Mouse (Mus musculus) adrenal gland, postnatal 25 days (tissue): Measurements from ENCODE around the gene Actr3. TPM values are rescaled to one million over a fixed set of nuclear protein-coding genes. Genes with fewer than 3 reads are reported as not detected.
"Not testable (repeated sequence)": the region's sequence is repeated elsewhere in the genome, so short reads cannot be mapped to it uniquely, and the experiment has no call there.

Experiments
- DNase-seq: peaks from one replicate; pipeline ENCODE4 v3.0.0; 2021; ENCODE audit warnings: mixed read lengths
- total RNA-seq: library from RNA; stranded (reverse); gene quantifications from 2 replicates; pipeline ENCODE4 v1.2.3, GENCODE M21; 2021

Gene Actr3
- total RNA-seq, 1 experiment from 2014 or later, result 164 TPM

GRCm38 (mm10) chr1:125438826-125439225, 3.3 kb upstream of the Actr3 start:
- DNase-seq, result no peak

GRCm38 (mm10) chr1:125437927-125438326, 2.4 kb upstream of the Actr3 start:
- DNase-seq, result no peak

- DNase-seq, result no peak
Observed at GRCm38 (mm10) chr1:125437161-125437560, 1.6 kb upstream of the Actr3 start.

DNA sequence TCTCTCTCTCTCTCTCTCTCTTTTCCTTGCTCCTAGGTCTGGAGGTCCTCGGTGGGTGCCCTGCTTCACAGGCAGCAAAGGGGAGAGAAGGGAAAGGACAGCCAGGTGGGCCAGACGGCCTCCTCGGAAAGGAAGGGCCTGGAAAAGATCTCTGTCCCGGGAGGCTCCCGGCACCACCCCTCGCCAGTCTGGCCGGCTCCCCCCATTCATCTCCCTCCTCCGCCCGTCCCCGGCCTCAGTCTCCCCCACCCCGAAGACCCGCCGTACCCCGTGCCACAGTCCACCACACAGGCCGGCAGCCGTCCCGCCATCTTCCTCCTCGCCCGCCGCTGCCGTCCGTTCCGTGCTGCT, 534 bp downstream of the Actr3 start:
- DNase-seq, result no peak

DNA sequence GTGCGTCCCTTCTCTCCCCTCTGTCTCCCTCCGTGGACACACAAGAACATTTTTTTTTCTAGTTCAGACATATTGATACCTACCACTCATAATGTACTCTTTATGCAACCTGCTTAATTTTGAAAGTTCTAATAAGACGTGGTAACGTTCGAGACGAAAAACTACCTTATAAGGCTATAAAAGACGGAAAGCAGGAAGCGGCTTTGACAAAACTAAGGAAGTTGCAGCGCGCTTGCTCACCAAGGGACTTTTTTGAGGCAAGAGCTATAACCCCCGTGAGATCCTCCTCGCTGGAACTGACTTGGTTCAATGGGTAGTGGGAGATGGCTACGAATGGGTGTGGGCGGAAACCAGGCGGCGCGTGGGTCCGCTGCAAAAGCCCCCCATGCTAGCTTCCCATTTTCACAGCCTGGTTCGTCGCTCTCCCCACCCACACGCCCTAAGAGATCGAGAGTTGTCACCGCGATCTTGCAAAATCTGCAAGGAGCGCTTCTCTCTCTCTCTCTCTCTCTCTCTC, 984 bp downstream of the Actr3 start:
- peak; percentile 42 for DNase-seq

GRCm38 (mm10) chr1:125431286-125431685, 4.2 kb downstream of the Actr3 start:
- DNase-seq, result no peak

DNA sequence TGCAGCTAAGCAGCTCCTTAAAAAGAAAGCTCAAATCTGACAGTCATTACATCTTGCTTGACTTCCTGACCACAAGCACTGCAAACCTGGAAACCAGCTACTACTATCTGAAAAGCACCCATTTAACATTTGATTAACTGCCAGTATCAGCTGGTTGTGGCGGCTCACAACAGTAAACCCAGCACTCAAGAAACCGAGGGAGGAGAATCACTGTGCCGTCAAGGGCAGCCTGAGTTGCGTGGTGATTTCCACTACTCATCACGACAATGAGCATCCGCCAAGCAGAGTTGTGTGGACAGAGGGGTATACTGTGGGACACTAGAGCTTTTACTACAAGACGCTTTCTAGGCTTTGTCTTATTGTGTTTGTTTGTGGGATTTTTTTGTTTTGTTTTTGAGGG, 4.8 kb downstream of the Actr3 start:
- no peak for DNase-seq

DNA sequence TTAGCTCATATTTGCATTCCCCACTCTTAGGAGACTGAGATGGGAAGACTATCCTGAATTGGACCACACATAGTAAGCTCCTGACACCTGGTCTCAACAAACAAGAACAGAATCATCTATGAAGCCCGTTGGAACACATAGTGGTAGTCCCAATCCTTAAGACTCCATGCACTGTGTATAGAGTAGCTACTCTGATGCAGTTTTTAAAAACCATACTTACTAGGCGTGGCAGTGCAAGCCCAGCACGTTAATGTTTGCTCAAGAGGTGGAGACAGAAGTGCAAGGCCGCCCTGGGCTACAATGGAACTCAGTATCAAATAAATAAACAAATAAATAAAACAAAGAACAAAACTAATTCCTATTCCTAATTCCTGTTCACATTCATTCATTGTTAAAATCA, 5.5 kb downstream of the Actr3 start:
- no peak for DNase-seq

GRCm38 (mm10) chr1:125428315-125428714, 7.2 kb downstream of the Actr3 start:
- no peak for DNase-seq

GRCm38 (mm10) chr1:125426387-125427045, 9.0 kb downstream of the Actr3 start:
- DNase-seq, result no peak

- DNase-seq, result no peak
Observed at GRCm38 (mm10) chr1:125419906-125420305, 15.6 kb downstream of the Actr3 start.

DNA sequence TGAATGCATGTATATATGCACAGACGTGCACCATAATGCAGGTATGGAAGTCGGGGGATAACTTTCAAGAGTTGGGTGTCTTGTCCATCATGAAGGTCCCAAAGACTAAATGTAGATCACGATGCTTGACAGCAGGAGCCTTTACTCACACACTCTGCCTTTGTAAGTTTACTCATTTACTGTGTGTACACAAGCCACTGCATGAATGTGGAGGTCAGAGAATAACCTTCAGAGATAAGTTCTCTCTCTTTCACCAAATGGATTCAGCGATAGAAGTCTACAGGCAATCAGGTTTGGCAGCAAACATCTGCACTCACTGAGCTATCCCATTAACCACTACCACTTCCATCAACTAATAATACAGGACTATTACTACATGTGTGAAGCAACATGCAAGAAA, 16.8 kb downstream of the Actr3 start:
- no peak for DNase-seq

GRCm38 (mm10) chr1:125407220-125407619, 28.3 kb downstream of the Actr3 start:
- no peak for DNase-seq

DNA sequence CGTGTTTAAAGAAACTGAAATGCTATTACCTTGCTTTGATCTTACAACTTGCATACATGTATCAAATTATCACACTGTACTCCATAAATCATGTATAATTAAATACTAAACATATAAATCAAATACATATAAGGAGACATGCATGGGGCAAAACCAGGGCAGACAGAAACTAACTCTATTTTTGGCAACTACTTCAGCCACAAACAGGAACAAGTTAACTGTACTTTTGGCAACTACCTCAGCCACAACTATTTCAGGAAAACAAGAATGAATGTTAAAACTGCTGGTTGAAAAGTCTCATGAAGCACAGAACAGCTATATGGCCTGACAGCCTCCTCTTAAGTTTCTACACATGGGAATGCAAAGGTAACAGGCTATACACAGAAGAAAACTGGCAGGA, 40.1 kb downstream of the Actr3 start:
- DNase-seq, result no peak

DNA sequence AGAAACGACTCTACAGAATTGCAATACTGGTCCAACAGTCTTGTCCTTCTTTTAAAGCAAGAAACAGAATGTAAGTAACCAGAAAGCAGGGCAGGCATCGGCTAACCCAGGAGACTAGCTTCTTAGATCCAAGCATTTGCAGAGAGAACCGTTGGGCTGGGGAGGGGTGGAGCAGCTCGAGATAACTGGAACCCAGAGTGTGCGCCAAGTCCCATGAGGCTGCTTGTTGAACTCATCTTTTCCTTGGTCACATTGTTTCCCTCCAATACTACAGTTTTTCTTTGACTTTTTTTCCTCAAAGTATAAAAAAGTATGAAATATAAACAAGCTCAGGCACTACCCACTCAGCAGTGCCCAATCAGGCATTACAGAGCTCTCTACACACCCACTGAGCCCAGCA, 42.2 kb downstream of the Actr3 start:
- not testable (repeated sequence) for DNase-seq

GRCm38 (mm10) chr1:125390065-125390754, 45.3 kb downstream of the Actr3 start:
- DNase-seq, result not testable (repeated sequence)

- DNase-seq, result not testable (repeated sequence)
Observed at GRCm38 (mm10) chr1:125389634-125390033, 45.9 kb downstream of the Actr3 start.

DNA sequence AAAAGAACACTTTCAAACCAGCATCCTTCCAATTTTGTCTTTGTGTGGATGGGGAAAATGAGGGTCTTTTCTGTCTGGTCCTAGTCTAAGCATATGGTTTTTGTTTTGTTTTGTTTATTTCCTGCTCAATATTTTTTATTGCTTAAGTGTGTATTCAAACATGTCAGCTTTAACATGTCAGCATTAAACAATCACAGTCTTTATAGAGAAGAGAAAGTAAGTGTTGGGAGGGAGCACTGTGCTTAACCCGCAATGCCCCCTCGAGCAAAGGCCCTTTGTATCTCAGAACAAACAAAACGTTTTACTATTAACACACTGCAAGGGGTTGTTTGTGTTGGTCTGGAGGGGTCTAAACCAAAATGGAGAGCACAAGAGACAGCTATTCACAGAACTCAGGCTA, 47.2 kb downstream of the Actr3 start:
- no peak for DNase-seq

- DNase-seq, result no peak
Observed at GRCm38 (mm10) chr1:125386217-125386616, 49.3 kb downstream of the Actr3 start.

DNA sequence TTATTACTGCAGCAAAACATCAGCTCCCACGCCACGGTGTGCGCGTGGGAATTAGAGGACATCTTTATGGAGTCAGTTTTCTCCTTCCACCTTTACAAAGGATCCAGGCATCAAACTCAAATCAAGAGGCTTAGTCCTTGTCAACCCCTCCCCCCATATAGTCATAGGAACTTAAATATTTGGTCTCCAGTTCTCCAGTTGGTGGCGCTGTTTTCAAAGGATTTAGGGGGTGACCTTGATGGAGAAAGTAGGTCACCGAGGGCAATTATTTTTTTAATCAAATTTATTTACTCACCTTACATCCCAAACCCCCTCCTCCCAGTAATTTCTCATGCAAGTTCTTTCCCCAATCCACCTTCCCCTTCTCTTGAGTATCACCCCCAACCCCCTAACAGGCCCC, 52.9 kb downstream of the Actr3 start:
- DNase-seq, result no peak

DNA sequence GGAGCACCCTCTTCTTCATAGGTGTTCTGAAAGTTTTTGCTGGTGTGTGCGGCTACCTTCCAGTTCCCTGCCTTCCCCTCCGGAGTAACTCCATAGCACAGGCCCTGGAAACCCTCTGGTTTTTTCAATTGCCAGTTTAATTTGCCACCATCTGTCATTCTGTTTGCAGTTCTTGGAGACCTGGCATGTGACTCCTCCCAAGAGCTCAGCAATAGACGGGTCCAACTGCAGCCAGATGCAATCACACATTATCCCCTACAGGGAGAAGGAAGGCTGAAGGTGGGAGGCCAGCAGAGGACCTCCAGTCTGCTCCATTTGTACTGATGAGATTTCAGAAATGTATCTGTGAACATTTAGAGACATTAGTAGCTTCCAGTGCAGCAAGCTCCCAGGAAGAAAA, 56.6 kb downstream of the Actr3 start:
- DNase-seq, result no peak

DNA sequence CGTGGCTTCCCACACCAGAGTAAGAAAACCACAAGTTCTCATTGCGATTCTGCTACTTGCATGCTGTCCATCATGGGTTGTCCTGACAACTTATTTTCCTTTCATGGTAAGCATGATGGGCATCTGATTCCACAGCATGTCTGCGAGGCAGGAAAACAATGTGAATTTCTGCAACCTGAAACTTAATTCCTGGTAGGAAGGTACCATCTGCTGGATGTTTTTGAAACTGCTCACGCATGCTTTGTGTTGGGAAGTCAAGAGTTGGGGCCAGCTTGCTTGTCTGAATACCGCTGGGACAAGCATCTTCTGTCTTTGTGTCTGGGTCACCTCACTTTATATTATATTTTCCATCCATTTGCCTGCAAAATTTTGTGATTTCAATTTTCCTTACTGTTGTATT, 62.7 kb downstream of the Actr3 start:
- DNase-seq, result no peak

GRCm38 (mm10) chr1:125370779-125371178, 64.7 kb downstream of the Actr3 start:
- peak; percentile 24 for DNase-seq

DNA sequence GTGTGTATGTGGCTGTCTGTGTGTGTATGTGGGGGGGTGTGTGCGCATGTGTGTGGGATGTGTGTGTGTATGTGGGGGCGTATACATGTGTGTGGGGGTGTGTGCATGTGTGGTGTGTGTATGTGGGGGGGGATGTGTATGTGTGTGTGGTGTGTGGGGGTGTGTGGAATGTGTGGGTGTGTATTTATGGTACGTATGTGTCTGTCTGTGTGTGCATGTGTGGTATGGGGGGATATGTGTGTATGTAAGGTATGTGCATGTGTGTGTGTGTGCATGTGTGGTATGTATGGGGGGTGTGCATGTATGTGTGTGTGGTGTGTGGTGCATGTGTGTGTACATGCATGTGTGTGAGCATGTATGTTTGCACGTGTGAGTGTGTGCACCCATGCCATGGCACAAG, 70.0 kb downstream of the Actr3 start:
- no peak for DNase-seq
